Mouse (Mus musculus): ENCODE data around the gene Zfp982.
"Not testable (repeated sequence)": the region's sequence is repeated elsewhere in the genome, so short reads cannot be mapped to it uniquely, and the experiment has no call there.

Zfp982 gene

DNA sequence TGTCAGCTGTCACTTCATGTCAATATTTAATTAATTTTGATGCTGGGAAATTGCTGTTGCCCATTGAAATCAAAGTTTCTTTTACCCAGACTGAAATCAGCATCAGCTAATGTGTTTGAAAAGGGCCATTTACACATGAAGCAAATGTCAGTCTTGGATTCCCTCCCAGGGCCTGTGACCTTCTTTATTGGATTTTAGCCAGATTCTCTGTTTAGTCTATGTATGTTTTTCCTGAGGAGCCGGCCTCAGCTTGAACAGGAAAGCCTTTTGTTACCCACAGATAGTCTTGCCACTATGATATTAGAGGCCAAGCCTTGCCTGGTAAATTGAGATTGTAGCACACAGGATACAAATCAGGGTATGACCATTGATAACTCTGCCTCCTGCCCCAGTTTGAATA lies 66.9 kb downstream of the Zfp982 start:
- not testable (repeated sequence) for DNase-seq (ENCODE audit: low spot score)
